Mouse (Mus musculus) erythroblast, embryonic 14.5 days (primary cell): Measurements from ENCODE around the gene Prpf38b. TPM values are rescaled to one million over a fixed set of nuclear protein-coding genes. Genes with fewer than 3 reads are reported as not detected.

Experiments used
- H3K27me3 ChIP-seq: 2 replicates; pipeline ENCODE4 v1.6.1; 2012; ENCODE audit warnings: inconsistent platforms; ENCODE audit not compliant: control insufficient read depth
- H3K36me3 ChIP-seq: 2 replicates; pipeline ENCODE4 v1.6.1; 2012; ENCODE audit warnings: mild to moderate bottlenecking, inconsistent platforms; ENCODE audit not compliant: control insufficient read depth
- H3K4me1 ChIP-seq: 2 replicates; pipeline ENCODE4 v1.6.1; 2012; ENCODE audit warnings: inconsistent platforms; ENCODE audit not compliant: control insufficient read depth
- H3K4me3 ChIP-seq: replicated peaks from 2 replicates; pipeline ENCODE3; 2012; ENCODE audit warnings: moderate library complexity, mild to moderate bottlenecking, inconsistent platforms
- H3K9me3 ChIP-seq: 2 replicates; pipeline ENCODE4 v1.6.1; 2012; ENCODE audit warnings: low read length, inconsistent platforms, mixed read lengths; ENCODE audit not compliant: control insufficient read depth
- GATA1 ChIP-seq: IDR thresholded peaks from 2 replicates; pipeline ENCODE4 v1.6.1; 2012; ENCODE audit warnings: low read length, inconsistent platforms, mixed read lengths
- TAL1 ChIP-seq: IDR thresholded peaks from 3 replicates; pipeline ENCODE4 v1.6.1; 2012; ENCODE audit warnings: low read length, inconsistent platforms, mixed read lengths
- polyA plus RNA-seq: library from polyadenylated mRNA; stranded (reverse); fragments of >175 nt; gene quantifications from 2 replicates; pipeline ENCODE4 v1.2.3, GENCODE M21; 2012

Gene Prpf38b
- polyA plus RNA-seq, 1 experiment = 6.8 TPM

DNA sequence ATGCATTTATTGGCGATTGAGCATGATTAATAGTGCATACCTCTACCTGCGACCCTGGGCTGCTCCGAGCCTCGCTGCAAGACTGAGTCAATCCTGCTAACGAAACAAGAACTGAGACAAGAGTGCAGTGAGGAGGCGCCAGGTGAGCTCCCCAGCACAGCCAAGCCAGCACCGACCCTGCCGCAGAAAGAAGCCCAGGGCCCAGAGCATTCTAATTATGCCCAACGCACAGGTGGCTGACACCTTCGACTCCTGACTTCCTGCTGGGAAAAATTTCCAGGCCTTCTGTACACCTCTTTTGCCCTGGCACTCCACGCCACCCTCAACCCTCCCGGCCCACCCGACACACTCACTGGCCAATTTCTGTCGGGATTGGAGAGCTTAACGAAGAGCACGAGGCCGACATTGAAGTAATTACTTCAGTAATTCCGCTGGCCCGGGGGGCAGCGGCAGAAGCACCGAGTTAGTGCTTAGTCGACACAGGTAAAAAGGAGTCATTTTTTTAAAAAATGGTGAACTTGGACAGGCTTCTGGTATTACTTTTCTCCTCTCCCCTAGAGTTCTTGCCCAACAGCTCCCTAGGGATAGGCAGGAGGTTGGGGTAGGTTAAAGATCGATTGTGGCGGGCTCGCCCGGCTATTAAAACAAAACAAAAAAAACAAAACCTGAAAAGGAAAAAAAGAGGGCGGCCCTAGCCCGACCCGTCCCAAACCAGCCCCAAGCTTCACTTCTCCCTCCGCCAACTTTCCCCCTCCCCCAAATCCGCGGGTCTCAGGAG lies 1.0 kb downstream of the Prpf38b start:
- Histone ChIP-seq H3K4me3 (peak overlapping the region; percentile 87), H3K4me1 (peaks cover 23% of the 10 kb centered on the region), H3K27me3 (no peaks in the 10 kb centered on the region), H3K36me3 (peaks cover 41% of the 10 kb centered on the region), H3K9me3 (no peaks in the 10 kb centered on the region; the same call in 1 of the 2 replicates)
- TF ChIP-seq TAL1 (no peak), GATA1 (no peak)

DNA sequence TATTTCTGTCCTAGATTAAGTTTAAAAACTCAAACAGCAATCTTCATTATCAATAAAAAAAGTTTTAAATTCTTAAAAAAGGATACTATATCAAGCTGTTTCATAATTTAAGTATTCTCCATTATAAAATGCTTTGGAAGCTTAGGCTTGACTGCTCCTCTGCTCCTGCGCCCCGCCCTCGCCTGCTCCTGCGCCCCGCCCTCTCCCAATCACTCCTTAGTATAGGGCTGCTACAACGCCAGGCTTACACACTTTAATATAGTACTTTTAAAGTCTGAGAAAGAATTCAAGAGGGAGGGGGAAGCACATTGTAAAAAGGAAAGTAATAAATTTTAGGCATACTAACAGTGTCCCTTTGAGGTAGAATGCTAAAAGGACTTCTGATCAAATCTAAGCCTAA lies 8.6 kb downstream of the Prpf38b start:
- Histone ChIP-seq H3K4me1 (peaks cover 12% of the 10 kb centered on the region), H3K36me3 (peaks cover 83% of the 10 kb centered on the region), H3K4me3 (no peak overlapping the region), H3K9me3 (no peaks in the 10 kb centered on the region), H3K27me3 (no peaks in the 10 kb centered on the region)
- TF ChIP-seq GATA1 = no peak
- TF ChIP-seq TAL1 = no peak

DNA sequence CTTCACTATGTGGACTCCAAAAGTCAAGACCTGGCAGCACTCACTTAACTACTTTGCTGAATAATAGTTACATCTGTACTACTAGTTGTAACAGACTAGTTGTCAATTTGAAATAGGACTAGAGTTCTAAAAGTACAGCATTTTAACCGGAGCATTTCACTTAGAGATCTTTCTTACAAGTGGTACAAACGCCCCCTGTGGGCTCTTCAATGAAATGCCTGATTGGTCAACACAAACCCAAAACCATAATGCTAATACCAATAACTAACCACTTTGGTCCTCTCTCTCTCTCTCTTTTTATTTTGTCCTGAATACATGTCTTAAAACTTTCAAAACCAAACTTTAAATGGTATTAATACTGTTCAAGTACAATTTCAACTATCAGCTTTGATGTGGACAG lies 9.5 kb downstream of the Prpf38b start:
- peaks cover 74% of the 10 kb centered on the region for H3K36me3 ChIP-seq
- H3K4me1 ChIP-seq = peaks cover 12% of the 10 kb centered on the region

DNA sequence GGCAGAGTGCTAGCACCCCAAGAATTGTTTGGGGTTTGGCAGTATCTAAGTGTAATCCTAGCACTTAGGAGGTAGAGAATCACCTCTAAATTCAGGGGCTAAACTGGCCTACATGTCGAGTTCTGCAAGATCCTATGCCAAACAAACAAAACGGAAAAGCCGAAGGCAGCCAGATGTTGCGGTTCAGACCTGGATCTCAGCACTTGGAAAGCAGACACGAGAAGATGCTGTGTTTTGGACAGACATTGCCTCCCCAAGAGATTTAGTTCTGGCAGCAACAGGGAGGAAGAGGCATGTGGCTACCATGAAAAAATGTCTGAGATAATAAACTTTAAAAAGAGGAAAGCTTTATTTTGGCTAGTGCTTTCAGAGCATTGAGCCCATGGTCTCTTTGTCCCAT lies 10.8 kb downstream of the Prpf38b start:
- no peaks in the 10 kb centered on the region for H3K27me3 ChIP-seq
- H3K4me1 ChIP-seq = peaks cover 12% of the 10 kb centered on the region
- TF ChIP-seq GATA1 = no peak
- TF ChIP-seq TAL1 = no peak
- H3K36me3 ChIP-seq = peaks cover 60% of the 10 kb centered on the region
- H3K9me3 ChIP-seq = no peaks in the 10 kb centered on the region
- no peak overlapping the region for H3K4me3 ChIP-seq

More for the DNA sequence above, 9.5 kb downstream of the Prpf38b start:
- Histone ChIP-seq H3K9me3 (no peaks in the 10 kb centered on the region), H3K4me3 (no peak overlapping the region), H3K27me3 (no peaks in the 10 kb centered on the region)
- TF ChIP-seq GATA1 (no peak), TAL1 (no peak)

DNA sequence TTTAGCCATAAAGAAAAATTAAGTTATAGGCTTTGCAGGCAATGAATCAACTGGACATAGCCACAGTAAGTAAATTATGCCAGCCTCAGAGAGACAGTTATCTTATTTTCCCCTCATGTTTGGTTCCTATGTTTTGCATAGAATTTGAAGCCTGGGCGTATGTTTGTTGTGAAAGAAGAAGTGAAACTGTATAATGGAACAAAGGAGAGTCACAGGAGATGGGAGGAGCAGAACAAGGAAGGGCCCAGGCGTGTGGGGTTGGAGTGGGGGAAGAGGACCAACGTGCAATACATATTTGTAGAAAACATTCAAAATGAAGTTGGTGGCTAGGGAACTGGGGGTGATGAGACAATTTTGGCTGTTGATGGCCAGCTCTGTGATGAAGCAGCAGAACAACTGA lies 11.4 kb downstream of the Prpf38b start:
- peaks cover 55% of the 10 kb centered on the region for H3K36me3 ChIP-seq
- H3K4me3 ChIP-seq = no peak overlapping the region
- TF ChIP-seq GATA1 (no peak), TAL1 (no peak)
- H3K9me3 ChIP-seq = no peaks in the 10 kb centered on the region
- no peaks in the 10 kb centered on the region for H3K27me3 ChIP-seq
- peaks cover 12% of the 10 kb centered on the region for H3K4me1 ChIP-seq

DNA sequence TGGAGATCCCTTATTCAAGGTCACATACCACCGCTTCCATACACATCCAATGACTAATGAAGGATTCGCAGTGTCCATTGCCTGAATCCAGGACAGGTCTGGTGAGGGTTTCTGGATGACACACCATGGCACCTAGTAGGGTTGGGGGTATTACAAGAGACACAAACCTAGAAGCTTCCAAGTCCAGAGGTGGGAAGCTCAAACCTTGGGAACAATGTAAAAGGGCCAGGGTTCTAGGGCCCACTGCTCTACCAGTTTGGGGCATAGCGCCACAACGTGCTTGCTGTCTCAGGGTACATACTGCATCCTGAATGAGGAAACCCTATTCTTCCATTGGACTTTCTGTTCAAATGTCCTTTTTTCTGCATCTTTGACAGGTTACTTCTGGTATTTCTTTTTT lies 12.9 kb downstream of the Prpf38b start:
- H3K27me3 ChIP-seq = no peaks in the 10 kb centered on the region
- peaks cover 40% of the 10 kb centered on the region for H3K36me3 ChIP-seq
- peaks cover 8% of the 10 kb centered on the region for H3K4me1 ChIP-seq
- TF ChIP-seq GATA1 = no peak
- TF ChIP-seq TAL1 = no peak
- H3K4me3 ChIP-seq = no peak overlapping the region
- no peaks in the 10 kb centered on the region for H3K9me3 ChIP-seq

DNA sequence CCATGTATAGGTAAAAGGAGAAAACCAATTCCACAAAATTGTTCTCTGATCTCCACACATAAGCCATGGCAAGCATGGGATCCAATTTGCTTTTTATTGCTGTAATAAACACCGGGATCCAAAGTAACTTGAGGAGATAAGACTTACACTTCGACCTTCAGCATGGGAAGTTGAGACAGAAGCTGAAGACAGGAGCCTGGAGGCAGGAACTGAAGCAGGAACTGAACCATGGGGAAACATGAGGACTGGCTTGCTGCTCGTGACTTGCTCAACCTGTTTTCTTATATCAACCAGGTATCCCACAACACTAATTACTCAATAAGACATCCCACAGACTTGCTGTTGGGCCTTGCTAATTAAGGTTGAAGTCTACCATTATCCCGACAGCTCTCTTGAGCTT lies 18.6 kb downstream of the Prpf38b start:
- H3K4me1 ChIP-seq = no peaks in the 10 kb centered on the region
- no peaks in the 10 kb centered on the region for H3K9me3 ChIP-seq
- TF ChIP-seq GATA1 = no peak
- TF ChIP-seq TAL1 = no peak
- H3K4me3 ChIP-seq = no peak overlapping the region
- H3K27me3 ChIP-seq = no peaks in the 10 kb centered on the region
- no peaks in the 10 kb centered on the region for H3K36me3 ChIP-seq

DNA sequence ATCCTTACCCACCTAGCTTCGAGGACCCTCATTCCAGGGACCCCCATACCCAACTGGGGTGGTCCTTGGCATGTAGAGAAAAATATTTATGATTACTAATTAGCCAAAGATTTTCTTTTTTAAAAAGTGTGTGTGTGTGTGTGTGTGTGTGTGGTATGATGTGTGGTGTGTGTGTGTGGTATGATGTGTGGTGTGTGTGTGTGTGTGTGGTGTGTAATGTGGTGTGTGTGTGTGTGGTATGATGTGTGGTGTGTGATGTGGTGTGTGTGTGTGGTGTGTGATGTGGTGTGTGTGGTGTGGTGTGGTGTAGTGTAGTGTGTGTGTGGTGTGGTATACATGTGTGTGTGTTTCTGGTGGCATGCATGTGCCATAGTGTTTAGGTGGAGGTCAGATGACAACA lies 19.4 kb downstream of the Prpf38b start:
- Histone ChIP-seq H3K27me3 (no peaks in the 10 kb centered on the region), H3K36me3 (no peaks in the 10 kb centered on the region), H3K9me3 (no peaks in the 10 kb centered on the region), H3K4me3 (no peak overlapping the region), H3K4me1 (no peaks in the 10 kb centered on the region)
- TF ChIP-seq GATA1 (no peak), TAL1 (no peak)

DNA sequence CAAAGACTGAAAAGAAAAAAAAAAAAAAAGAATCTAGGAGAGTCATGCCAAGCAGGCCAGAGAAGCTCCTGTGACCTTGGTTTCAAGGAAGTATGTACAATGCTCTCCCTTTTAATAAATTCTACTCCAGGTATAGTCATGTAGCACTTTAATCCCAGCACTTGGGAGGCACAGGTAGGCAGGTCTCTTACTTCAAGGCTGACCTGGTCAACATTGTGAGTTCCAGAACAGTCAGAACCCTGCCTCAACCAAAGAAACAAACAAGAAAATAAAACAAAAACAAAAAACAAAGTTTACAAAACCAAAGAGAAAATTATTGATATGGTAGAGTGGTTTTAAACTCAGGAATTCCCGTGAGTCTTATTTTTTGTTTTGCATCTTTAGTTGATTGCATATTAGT lies 21.6 kb downstream of the Prpf38b start, which contains the start of gene Fndc7:
Fndc7 (minus strand) TSS at position 101 of the 400 bp plus-strand sequence.
- no peaks in the 10 kb centered on the region for H3K9me3 ChIP-seq
- no peaks in the 10 kb centered on the region for H3K27me3 ChIP-seq
- 0 out of 2 replicates have a peak, but pooled peaks cover 3% of the 10 kb centered on the region for H3K4me1 ChIP-seq
- no peaks in the 10 kb centered on the region for H3K36me3 ChIP-seq
- H3K4me3 ChIP-seq = no peak within 1 kb of the TSS
- no peak for TF ChIP-seq GATA1
- no peak for TF ChIP-seq TAL1
